Mouse (Mus musculus): ENCODE measurements around the gene Phospho2.

The Phospho2 gene

GRCm38 (mm10) chr2:69823129-69823677, 33.8 kb downstream of the Phospho2 start:
- peak in 1 of 2 experiments; percentile 20 for DNase-seq (ENCODE audit: low spot score in 2 of 2)

- no peak for DNase-seq (ENCODE audit: low spot score in 2 of 2)
Measured at GRCm38 (mm10) chr2:69825898-69826297, 36.5 kb downstream of the Phospho2 start.

- DNase-seq (ENCODE audit: low spot score in 2 of 2), result no peak
Measured at GRCm38 (mm10) chr2:69826380-69826779, 37.0 kb downstream of the Phospho2 start.

GRCm38 (mm10) chr2:69828031-69828430, 38.6 kb downstream of the Phospho2 start:
- no peak for DNase-seq (ENCODE audit: low spot score in 2 of 2)

GRCm38 (mm10) chr2:69829680-69830079, 40.3 kb downstream of the Phospho2 start:
- DNase-seq (ENCODE audit: low spot score in 2 of 2), result no peak

- DNase-seq (ENCODE audit: low spot score in 2 of 2), result no peak
Measured at GRCm38 (mm10) chr2:69830116-69830515, 40.7 kb downstream of the Phospho2 start.

GRCm38 (mm10) chr2:69837244-69837967, 48.0 kb downstream of the Phospho2 start:
- DNase-seq (ENCODE audit: low spot score in 2 of 2), result no peak

GRCm38 (mm10) chr2:69837996-69838395, 48.6 kb downstream of the Phospho2 start:
- no peak for DNase-seq (ENCODE audit: low spot score in 2 of 2)

GRCm38 (mm10) chr2:69838707-69839106, 49.3 kb downstream of the Phospho2 start:
- no peak for DNase-seq (ENCODE audit: low spot score in 2 of 2)

- no peak for DNase-seq (ENCODE audit: low spot score in 2 of 2)
Measured at GRCm38 (mm10) chr2:69840261-69840660, 50.8 kb downstream of the Phospho2 start.

- DNase-seq (ENCODE audit: low spot score in 2 of 2), result no peak
Measured at GRCm38 (mm10) chr2:69849215-69849614, 59.8 kb downstream of the Phospho2 start.
